Mouse (Mus musculus): ENCODE results near the gene Rpl35a. TPM values are rescaled to one million over a fixed set of nuclear protein-coding genes. Genes with fewer than 3 reads are reported as not detected.
"Not testable (repeated sequence)": the region's sequence is repeated elsewhere in the genome, so short reads cannot be mapped to it uniquely, and the experiment has no call there.

The Rpl35a gene
- total RNA-seq, 4 experiments from 2014 or later, result 315 to 399 (median 349) TPM

- no peak for DNase-seq (ENCODE audit: low spot score in 2 of 2)
Measured at GRCm38 (mm10) chr16:33055655-33056054, 598 bp upstream of the Rpl35a start.

GRCm38 (mm10) chr16:33056786-33057185, 533 bp downstream of the Rpl35a start:
- no peak for DNase-seq (ENCODE audit: low spot score in 2 of 2)

GRCm38 (mm10) chr16:33058033-33058432, 1.8 kb downstream of the Rpl35a start:
- DNase-seq (ENCODE audit: low spot score in 2 of 2), result no peak

- not testable (repeated sequence) for DNase-seq (ENCODE audit: low spot score in 2 of 2)
Measured at GRCm38 (mm10) chr16:33058656-33059055, 2.4 kb downstream of the Rpl35a start.

GRCm38 (mm10) chr16:33059471-33059870, 3.2 kb downstream of the Rpl35a start:
- DNase-seq (ENCODE audit: low spot score in 2 of 2), result no peak

- DNase-seq (ENCODE audit: low spot score in 2 of 2), result no peak
Measured at GRCm38 (mm10) chr16:33060926-33061325, 4.7 kb downstream of the Rpl35a start.

GRCm38 (mm10) chr16:33061400-33061799, 5.1 kb downstream of the Rpl35a start:
- DNase-seq (ENCODE audit: low spot score in 2 of 2), result no peak

- DNase-seq (ENCODE audit: low spot score in 2 of 2), result peak; percentile 66 to 87
Measured at GRCm38 (mm10) chr16:33062024-33062681, 5.9 kb downstream of the Rpl35a start, which contains the start of gene Lmln. Lmln (plus strand) TSS chr16:33062521.

- peak; percentile 43 to 56 for DNase-seq (ENCODE audit: low spot score in 2 of 2)
Measured at GRCm38 (mm10) chr16:33062682-33063131, 6.5 kb downstream of the Rpl35a start.

GRCm38 (mm10) chr16:33063267-33063666, 7.0 kb downstream of the Rpl35a start:
- no peak for DNase-seq (ENCODE audit: low spot score in 2 of 2)

- DNase-seq (ENCODE audit: low spot score in 2 of 2), result no peak
Measured at GRCm38 (mm10) chr16:33064636-33065035, 8.4 kb downstream of the Rpl35a start.

GRCm38 (mm10) chr16:33070928-33071327, 14.7 kb downstream of the Rpl35a start:
- DNase-seq (ENCODE audit: low spot score in 2 of 2), result no peak

- no peak for DNase-seq (ENCODE audit: low spot score in 2 of 2)
Measured at GRCm38 (mm10) chr16:33072871-33073557, 16.8 kb downstream of the Rpl35a start.

- no peak for DNase-seq (ENCODE audit: low spot score in 2 of 2)
Measured at GRCm38 (mm10) chr16:33074967-33075366, 18.7 kb downstream of the Rpl35a start.

- DNase-seq (ENCODE audit: low spot score in 2 of 2), result no peak
Measured at GRCm38 (mm10) chr16:33076078-33076477, 19.8 kb downstream of the Rpl35a start.

GRCm38 (mm10) chr16:33077069-33077627, 20.9 kb downstream of the Rpl35a start:
- DNase-seq (ENCODE audit: low spot score in 2 of 2), result no peak

GRCm38 (mm10) chr16:33080063-33080462, 23.8 kb downstream of the Rpl35a start:
- no peak for DNase-seq (ENCODE audit: low spot score in 2 of 2)

GRCm38 (mm10) chr16:33082951-33083350, 26.7 kb downstream of the Rpl35a start:
- DNase-seq (ENCODE audit: low spot score in 2 of 2), result no peak

- no peak for DNase-seq (ENCODE audit: low spot score in 2 of 2)
Measured at GRCm38 (mm10) chr16:33083996-33084395, 27.7 kb downstream of the Rpl35a start.

GRCm38 (mm10) chr16:33085666-33086065, 29.4 kb downstream of the Rpl35a start:
- DNase-seq (ENCODE audit: low spot score in 2 of 2), result no peak
